8 mouse cellular contexts compared by ENCODE assay signal in genomic region chr13:24802131-24802691, GRCm38 (mm10). TPM values are rescaled to one million over a fixed set of nuclear protein-coding genes. Genes with fewer than 3 reads are reported as not detected.
DNase-seq lines count a peak whose midpoint lies in the region; ATAC-seq lines count a peak whose summit lies in the region.

No protein-coding gene starts in this region.

- H3K27ac ChIP-seq in heart, embryonic 13.5 days (replicated peaks): peak overlapping the region; percentile 100

- H3K4me3 ChIP-seq in heart, embryonic 13.5 days: peak overlapping the region; percentile 99

- under 1% methylated on average over 26 of the region's 26 CpGs for WGBS in heart, embryonic 13.5 days

- ATAC-seq in heart, embryonic 13.5 days (ENCODE audit: extremely low read depth, insufficient number of reproducible peaks, low FRiP score, low TSS enrichment): no peak
- no peak for ATAC-seq in inflammation-experienced regulatory T-cells, adult 6 months

- H3K9me3 ChIP-seq in heart, embryonic 13.5 days: no peaks in the 10 kb centered on the region

- peaks cover 32% of the 10 kb centered on the region for H3K4me1 ChIP-seq in heart, embryonic 13.5 days

- DNase-seq in 416B (ENCODE audit: low read depth): peak; percentile 78
- peak; percentile 46 for DNase-seq in MN1 (ENCODE audit: low spot score)
- peak; percentile 41 for DNase-seq in embryo, embryonic 10 days (ENCODE audit: low spot score)
- peak; percentile 14 to 54 for DNase-seq in kidney, postnatal 25 days
- DNase-seq in lung, postnatal 36 days: peak; percentile 60
- DNase-seq in right cerebral cortex, postnatal 25 days: peak; percentile 25

- H3K27me3 ChIP-seq in heart, embryonic 13.5 days (replicated peaks): no peaks in the 10 kb centered on the region

- H3K36me3 ChIP-seq in heart, embryonic 13.5 days: peaks cover 23% of the 10 kb centered on the region

- peak overlapping the region; percentile 99 for H3K9ac ChIP-seq in heart, embryonic 13.5 days

- H3K4me2 ChIP-seq in heart, embryonic 13.5 days: peak overlapping the region; percentile 98

RNA-seq across cellular contexts. Expression of gene BC005537, which starts 0.8 kb away (rescaled TPM):
- 8.5 and 10.5 TPM in 2 replicates for polyA plus RNA-seq in heart, embryonic 13.5 days (2015; fragmentation: Nextera tagmentation; extraction: Ambion mirVana)
- 10 to 100 TPM; 40.8 to 54.9 (median 47.8) TPM for polyA plus RNA-seq in inflammation-experienced regulatory T-cells, adult 6 months (2017; shearing (Covaris generic))

RNA-seq across cellular contexts. Expression of gene Acot13, which starts 29.1 kb away (rescaled TPM):
- polyA plus RNA-seq in heart, embryonic 13.5 days (2015; fragmentation: Nextera tagmentation; extraction: Ambion mirVana): 210 and 242 TPM in 2 replicates
- 10 to 100 TPM; 55.2 to 89.6 (median 75.2) TPM for polyA plus RNA-seq in inflammation-experienced regulatory T-cells, adult 6 months (2017; shearing (Covaris generic))

RNA-seq across cellular contexts. Expression of gene Tdp2, which starts 29.3 kb away (rescaled TPM):
- polyA plus RNA-seq in heart, embryonic 13.5 days (2015; fragmentation: Nextera tagmentation; extraction: Ambion mirVana): 30.4 and 34.0 TPM in 2 replicates
- 10 to 100 TPM; 18.5 to 22.5 (median 21.3) TPM for polyA plus RNA-seq in inflammation-experienced regulatory T-cells, adult 6 months (2017; shearing (Covaris generic))

RNA-seq across cellular contexts. Expression of gene Gmnn, which starts 40.5 kb away (rescaled TPM):
- polyA plus RNA-seq in heart, embryonic 13.5 days (2015; fragmentation: Nextera tagmentation; extraction: Ambion mirVana): 102 and 119 TPM in 2 replicates
- 100 to 1,000 TPM in 1 of 3 experiments, 10 to 100 TPM in 2; 25.5 to 101 (median 26.7) TPM for polyA plus RNA-seq in inflammation-experienced regulatory T-cells, adult 6 months (2017; shearing (Covaris generic))

RNA-seq across cellular contexts. Expression of gene D130043K22Rik, which starts 42.7 kb away (rescaled TPM):
- polyA plus RNA-seq in heart, embryonic 13.5 days (2015; fragmentation: Nextera tagmentation; extraction: Ambion mirVana): 0.05 and 0.20 TPM in 2 replicates
- under 1 TPM in 2 of 3 experiments, not detected in 1; 0.34 to 0.41 TPM for polyA plus RNA-seq in inflammation-experienced regulatory T-cells, adult 6 months (2017; shearing (Covaris generic))

Comparison
In these comparisons a context has a peak if more than half of its experiments do, and no peak if none do; other contexts are left out.
1. DNase-seq: peak in every context shown above with its lines; median percentile 78 in 416B; 60 in lung, postnatal 36 days; 46 in MN1; 41 in embryo, embryonic 10 days; 34 in kidney, postnatal 25 days; 25 in right cerebral cortex, postnatal 25 days.